Mouse (Mus musculus) liver, embryonic 14.5 days (tissue): ENCODE measurements around the gene Hmgcs2.

Experiments
- CTCF ChIP-seq: IDR thresholded peaks from 2 replicates; pipeline ENCODE4 v1.5.1; 2016; ENCODE audit warnings: antibody characterized with exemption, low read depth, control low read depth
- EP300 ChIP-seq: IDR thresholded peaks from 2 replicates; pipeline ENCODE4 v1.6.1; 2016; ENCODE audit warnings: antibody characterized with exemption, low read depth

DNA sequence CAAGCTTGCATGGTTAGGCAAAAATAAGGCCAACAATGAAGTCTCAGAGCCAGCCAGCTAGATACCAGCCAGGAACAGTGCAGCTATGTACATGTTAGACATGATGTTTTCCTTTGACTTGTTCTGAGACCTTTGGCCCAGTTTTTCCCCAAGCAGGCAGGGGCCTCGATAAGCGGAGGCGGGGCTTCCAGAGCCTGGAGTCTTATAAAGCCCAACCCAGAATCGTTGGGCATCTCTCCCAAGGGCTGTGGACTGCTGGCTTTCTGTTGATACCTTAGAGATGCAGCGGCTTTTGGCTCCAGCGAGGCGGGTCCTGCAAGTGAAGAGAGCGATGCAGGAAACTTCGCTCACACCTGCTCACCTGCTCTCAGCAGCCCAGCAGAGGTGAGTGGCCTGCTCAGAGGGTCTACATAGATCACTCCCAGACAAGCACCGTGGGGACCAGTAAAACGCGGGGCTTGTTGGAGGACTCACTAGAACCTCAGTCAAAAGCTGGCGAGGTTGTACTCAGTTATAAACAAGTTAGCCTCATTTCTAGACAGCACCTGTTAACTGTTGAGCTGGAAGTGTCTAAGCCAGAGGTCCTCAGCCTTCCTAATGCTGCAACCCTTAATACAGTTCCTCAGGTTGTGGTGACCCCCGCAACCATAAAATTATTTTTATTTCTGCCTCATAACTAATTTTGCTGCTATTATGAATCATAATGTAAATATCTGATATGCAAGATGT, at the start of gene Hmgcs2:
- TF ChIP-seq EP300: no peak
- no peak for TF ChIP-seq CTCF
